Mouse (Mus musculus) embryo, embryonic 9.5 days (tissue): ENCODE measurements around the gene Wfdc11.
"Not testable (repeated sequence)": the region's sequence is repeated elsewhere in the genome, so short reads cannot be mapped to it uniquely, and the experiment has no call there.

Source experiments
- DNase-seq: peaks from one replicate; pipeline ENCODE4 v3.0.0-alpha.2; 2017; ENCODE audit errors: extremely low spot score

The Wfdc11 gene

DNA sequence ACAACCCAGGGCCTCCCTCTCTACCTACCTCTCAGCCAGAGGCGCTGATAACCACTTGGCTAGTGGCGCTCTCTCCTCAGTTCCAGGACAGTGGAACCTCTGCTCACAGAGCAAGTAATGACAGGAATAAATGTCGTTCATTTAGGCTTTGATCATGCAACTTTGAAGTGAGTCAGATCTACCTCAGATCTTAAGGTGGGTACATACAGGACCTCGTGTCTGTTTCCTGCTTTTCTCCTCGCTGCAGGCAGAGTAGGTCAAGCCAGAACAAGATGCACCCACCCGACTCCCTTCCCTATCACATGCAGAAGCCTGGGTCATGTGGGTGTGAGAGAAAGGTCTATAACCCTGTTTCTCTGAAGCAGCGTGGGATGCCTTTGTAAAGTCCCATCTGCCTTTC is at the start of gene Wfdc11:
Wfdc11 (minus strand) TSS at position 101 of the 400 bp plus-strand sequence.
- DNase-seq = no peak

DNA sequence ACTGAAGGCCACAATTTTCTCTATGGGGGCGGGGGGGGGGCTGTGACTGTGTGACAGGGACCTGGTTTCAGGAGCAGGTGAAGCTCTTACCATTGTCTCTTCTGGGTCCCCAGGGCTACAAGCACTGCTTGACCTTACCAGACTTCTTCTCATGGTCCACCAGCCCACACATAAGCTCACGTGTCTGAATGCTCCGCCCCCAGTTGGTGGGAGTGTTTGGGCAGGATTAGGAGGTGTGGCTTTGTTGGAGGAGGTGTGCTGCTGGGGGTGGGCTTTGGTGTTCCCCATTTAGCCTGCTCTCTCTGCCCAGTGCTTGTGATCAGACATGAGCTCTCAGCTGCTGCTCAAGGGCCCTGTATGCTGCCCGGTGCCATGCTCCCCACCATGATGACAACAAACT is 49.4 kb upstream of the Wfdc11 start:
- no peak for DNase-seq

DNA sequence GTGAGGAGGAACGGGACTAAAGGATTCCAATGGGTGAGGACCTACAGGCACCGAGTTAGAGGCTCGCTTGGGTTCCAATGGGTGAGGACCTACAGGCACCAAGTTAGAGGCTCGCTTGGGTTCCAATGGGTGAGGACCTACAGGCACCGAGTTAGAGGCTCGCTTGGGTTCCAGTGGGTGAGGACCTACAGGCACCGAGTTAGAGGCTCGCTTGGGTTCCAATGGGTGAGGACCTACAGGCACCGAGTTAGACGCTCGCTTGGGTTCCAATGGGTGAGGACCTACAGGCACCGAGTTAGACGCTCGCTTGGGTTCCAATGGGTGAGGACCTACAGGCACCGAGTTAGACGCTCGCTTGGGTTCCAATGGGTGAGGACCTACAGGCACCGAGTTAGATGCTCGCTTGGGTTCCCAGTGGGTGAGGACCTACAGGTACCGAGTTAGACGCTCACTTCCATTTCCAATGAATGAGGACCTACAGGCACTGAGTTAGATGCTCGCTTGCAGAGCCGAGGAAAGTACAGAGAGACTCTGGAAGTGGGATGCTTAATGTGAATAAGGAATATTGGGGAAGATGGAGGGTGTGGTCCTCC is 42.4 kb upstream of the Wfdc11 start:
- not testable (repeated sequence) for DNase-seq

DNA sequence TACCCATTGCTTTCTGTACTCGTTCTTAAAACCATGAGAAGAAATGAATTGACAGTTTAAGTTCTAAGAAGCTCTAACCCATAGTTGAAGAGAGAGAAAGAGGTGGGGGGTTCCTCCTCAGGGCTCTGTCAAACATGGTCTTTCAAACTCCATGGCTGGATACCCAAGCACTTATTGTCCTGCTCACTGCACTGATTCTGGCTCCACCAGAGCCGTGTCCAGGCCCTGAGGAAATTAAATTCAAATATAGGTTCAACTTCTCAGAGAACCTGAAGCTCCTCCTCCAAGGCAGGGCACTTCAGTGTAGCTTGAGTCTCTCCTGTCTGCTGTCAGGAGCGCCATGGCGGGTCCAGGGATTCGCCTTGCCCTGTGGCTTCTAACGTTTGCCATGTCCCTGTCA is 41.1 kb upstream of the Wfdc11 start, which contains the start of gene Spint5:
Spint5 (plus strand) TSS at position 301 of the 400 bp plus-strand sequence.
- no peak for DNase-seq

DNA sequence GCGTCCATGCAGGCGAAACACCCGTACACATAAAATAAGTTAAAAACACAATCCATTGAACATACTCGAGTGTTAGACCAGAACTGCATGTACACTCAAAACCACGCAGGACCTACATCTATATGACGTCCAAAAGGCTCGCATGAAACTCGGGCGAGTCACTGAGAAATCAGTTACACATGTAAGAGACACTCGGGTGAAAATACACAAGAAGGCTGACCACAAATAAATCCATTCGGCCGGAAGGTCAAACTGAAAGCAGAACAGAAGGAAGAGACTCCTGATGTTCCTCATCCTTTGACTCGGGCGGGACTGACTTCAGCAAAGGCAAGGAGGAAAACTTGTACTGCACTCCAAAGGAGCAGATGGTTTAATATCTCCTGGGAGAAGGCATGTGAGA is 32.1 kb upstream of the Wfdc11 start:
- DNase-seq = no peak

DNA sequence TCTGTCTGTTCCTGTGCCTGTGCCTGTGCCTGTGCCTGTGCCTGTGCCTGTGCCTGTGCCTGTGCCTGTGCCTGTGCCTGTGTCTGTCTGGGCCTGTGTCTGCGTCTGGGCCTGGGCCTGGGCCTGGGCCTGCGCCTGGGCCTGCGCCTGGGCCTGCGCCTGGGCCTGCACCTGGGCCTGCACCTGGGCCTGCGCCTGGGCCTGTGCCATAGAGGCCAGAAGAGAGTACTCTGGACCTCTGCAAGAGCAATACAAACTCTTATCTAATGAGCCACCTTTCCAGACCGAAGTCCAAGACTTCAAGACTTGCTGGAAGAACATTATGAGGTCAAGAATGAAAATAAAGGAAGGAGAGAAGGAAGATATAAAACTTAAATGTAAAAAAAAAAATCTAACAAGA is 31.4 kb upstream of the Wfdc11 start:
- DNase-seq = no peak

DNA sequence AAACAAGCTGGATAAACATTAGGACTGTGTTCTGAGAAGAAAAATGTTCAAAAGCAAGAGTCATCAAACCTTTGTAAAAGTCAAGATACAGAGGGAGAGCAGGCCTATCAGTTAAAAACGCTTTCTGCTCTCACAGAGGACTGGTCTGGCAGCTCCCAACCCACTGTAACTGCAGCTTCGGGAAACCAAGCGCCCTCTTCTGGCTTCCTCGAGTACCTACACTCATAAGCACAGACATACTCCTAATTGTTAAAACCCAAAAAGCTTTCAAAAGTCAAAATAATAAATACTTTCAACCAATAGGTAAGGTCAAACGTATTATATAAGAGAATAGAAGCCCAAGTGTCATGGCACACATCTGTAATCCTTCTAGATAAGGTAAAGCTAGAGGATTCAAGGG is 30.3 kb upstream of the Wfdc11 start:
- DNase-seq = no peak

DNA sequence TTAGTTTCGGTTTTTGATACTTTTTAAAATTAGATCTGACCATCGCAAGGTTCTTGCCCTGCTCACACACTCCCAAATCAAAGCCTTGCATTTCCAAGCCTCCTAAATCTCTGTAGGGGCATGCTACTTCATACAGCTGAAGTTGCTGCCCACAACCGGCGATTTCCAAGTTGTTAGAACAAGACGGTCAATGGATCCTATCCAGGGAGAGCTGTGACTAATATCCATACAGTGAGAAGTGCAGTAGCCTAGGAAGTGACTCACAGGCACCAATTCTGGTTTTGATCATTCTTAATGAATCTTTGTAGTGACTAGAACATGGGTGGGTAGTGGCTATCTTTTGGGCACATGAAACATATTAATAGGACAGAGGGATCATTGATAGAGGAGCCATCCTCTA is 27.9 kb upstream of the Wfdc11 start:
- DNase-seq = no peak

DNA sequence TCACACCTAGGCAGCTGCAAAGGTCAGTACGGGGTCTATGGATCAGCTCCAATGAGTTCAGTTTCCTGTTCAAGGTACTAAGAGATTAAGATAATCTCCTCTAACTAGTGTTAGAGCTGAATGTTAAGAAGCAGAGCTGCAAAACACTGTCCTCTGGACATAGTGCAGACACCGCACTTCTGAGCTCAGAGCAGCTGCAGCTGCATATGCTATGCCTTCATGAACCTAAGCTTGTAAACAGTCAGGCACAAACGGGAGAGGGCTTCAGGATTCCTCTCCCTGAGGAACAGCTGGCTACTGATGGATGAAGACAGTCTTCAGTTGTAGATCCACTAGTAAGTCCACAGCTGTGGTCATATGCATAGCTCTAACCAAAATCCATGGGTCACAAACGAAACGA is 27.1 kb upstream of the Wfdc11 start:
- DNase-seq = no peak

DNA sequence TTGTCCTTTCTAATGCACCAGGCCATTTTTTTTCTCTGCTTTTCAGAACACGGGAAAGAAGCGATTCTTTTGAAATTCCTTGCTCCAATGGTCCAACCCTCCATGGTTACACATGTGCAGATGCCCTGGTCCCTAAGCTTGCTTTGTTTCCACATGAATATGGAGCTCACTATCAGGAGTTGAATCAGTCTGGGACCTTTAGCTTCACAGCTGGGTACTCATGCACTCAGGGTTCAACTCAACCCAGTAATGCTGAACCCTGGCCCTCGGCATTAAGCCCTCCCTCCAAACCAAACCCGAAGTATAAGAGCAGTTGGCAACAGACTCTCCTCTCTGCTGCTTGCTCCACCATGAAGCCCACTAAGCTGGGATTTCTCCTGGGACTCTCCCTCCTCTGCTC is 24.3 kb upstream of the Wfdc11 start, which contains the start of gene Spint4:
Spint4 (plus strand) TSS at position 301 of the 400 bp plus-strand sequence.
- no peak for DNase-seq

DNA sequence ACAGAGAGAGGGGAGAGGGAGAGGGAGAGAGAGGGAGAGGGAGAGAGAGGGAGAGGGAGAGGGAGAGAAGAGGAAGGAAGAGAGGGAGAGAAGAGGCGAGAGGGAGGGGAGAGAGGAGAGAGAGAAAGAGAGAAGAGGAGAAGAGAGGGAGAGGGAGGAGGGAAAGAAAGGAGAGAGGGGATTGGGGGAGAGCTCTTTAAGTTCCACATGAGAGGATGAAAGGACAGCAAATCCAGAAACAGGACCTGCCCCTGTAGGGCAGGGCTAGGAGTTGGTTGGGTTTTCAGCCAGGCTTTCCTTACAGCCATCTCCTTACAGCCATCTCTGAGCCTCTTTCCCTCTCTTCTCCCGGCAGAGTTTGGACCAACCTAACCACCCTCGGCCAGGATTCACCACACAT is 10.9 kb upstream of the Wfdc11 start, which contains the start of gene Wfdc13:
Wfdc13 (plus strand) TSS at position 301 of the 400 bp plus-strand sequence.
- no peak for DNase-seq

DNA sequence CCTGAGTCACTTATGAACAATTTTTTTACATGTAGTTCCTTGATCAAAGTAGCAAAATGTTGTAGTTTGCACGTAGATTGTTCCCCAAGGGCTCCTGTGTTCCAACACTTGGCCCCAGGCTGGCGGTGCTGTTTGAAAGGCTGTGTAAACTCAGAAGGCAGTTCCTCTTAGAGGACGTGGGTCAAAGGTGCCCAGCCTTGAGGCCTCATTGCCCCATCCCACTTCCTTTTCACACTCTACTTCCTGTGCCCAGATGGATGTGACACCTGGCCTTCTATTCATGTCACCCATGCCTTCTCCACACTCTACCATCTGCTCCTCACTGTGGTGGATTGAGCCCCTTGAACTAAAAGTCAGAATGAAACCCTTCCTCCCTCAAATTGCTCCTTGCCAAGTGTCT is 6.0 kb upstream of the Wfdc11 start:
- DNase-seq = peak; percentile 24

DNA sequence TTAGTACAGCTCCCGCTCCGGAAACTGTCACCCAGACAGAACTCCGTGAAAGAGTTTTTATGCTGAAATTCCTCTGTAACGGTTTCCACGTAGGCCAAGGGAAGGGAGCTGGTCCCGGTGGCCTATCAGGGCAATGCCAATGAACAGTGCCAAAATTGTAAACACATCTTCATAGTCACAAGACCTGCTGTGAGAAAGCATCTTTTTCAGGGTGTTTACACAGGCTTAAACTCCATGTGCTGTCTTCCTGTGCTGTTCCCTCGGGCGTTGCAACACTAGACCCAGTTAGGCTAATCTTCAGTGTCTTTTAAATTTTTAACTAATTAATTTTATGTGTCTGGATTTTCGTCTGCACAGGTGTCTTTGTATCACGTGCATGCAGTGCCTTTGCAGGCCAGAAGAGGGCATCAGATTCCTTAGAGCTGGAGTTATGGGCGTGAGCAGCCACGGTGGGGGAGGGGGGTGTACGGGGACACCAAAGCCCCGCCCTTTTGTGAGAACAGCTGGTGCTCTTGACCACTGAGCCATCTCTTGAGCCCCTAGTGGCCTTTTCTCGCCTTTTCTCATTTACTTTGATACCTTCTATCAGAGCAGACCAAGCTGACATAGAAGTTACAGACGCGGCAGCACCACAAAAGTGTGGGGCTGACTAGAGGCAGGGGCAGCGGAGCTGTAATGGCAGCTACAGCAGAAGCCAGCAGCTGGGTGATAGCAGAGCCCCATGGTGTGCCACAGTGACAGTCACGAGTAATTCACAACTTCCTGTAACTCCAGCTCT is 5.2 kb upstream of the Wfdc11 start:
- peak; percentile 81 for DNase-seq

DNA sequence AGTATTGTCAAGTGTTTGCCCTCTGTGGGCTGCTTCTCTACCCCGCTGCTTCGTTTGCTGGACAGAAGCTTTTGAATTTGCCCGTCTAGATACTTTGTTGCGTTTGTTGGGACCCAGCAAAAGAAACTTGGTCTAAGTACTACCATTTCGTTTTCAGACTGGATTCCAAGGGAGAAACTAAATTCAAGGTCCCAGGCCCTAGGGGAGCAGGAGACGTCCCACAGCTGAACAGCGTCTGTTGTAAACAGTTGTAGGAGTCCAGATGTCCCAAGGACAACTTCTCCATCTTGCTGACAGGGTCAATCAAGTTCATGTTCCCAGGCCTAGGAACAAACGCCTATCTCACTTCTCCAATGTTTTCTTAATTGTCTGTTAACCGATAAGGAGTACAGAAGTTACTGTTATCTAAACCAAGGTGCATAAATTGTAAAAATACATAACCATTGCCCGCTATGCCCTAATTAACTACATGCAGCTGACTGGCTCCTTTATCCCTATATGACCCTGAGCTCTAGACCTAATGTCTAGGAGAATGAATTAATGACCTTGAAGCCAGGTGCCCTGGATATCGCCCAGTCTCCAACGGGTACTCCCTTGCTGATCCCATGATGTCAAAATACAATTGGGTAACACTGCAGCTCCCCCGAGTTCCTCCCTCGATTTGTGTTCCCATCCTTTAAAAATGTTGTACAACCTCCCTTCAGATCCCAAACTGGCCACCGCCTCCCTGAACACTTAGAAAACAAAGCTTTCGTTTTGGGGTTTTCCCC is 3.2 kb upstream of the Wfdc11 start:
- DNase-seq = no peak

DNA sequence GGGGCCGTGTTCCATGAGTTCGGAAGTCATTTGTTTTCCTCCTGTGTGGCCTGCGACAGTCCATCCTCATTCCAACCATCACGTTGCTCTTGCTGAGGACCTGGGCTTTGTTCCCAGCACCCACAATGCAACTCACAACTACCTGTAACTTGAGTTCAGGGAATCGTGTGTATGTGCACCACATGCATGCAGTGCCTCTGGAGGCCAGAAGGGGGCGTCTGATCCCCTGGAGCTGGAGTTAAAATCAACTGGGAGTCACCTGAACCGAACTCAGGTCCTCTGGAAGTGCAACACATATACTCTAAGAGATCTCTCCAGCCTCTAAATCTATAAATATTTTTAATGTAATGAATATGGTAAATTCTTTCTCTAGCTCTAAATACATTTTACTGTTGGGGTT is 2.2 kb upstream of the Wfdc11 start:
- no peak for DNase-seq

DNA sequence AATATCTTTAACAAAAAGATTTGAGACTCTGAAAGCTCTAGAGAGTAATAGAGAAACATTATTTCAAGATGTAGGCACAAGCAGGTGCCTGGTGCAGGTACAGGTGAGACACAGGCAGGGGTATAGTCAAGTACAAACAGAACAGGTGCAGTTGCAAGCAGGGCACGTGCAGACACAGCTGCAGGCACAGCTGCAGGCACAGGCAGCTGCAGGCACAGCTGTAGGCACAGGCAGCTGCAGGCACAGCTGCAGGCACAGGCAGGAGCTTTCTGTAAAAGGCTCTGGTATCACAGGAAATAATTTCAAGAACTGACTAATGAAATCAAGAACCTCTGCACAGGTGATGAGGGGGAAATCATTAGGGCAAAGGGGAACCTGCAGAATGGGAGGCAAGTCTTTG is 2.9 kb downstream of the Wfdc11 start:
- no peak for DNase-seq

DNA sequence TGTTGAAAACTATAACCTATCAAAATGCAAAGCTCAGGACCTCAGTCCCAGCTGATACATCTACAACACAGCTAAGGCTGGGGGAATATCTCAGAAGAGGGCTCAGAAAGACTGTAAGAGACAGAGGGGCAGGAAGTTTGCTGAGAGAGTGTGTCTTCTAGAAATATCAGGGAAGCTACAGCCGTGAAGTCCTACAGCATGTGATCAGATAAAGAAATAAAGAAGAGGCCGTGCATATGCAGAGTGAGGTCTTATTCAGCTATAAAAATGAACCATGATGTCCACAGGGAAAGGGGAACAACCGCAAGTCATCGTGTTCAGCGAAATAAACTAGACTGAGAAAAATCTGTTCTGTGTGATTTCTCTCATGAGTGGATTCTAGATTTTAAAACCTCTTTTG is 3.6 kb downstream of the Wfdc11 start:
- DNase-seq = no peak

DNA sequence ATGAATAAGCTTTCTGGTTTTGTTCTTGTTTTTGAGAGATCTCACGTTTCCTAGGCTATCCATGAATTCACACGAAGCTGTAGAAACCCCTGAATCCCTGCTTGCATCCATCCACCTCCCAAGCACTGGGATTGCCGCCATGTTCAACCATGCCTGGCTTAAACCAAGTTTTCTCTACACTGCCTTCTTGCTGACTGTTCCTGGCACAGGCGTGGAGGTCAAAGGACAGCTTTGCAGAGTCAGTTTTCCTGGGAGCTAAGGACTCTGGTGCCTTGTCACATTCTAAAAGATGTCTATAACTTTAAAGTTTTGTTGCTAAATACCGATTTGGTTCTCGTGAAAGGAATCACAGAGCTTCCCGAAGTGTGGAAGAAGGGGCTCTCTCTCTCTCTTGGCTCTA is 9.0 kb downstream of the Wfdc11 start:
- DNase-seq = no peak

DNA sequence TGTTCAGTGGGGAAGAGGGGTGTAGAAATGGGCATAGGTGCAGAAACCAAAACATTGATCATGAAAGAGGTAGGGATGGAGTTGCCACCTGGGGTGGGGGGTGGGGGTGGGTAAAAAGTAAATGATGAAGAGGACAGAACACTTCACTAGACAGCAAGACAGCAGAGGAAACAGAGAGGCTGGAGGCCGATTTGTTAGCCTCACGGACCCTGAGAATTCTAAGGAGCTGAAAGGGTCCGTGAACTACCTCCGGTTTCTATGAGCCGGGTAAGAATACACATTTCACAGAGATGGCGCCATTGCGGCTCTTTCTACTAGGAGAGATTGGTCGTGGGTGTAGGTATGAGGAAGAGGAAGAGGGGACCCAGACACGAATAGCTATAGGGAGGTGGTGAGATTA is 17.4 kb downstream of the Wfdc11 start, which contains the start of gene Wfdc9:
Wfdc9 (minus strand) TSS at position 101 of the 400 bp plus-strand sequence.
- DNase-seq = no peak

DNA sequence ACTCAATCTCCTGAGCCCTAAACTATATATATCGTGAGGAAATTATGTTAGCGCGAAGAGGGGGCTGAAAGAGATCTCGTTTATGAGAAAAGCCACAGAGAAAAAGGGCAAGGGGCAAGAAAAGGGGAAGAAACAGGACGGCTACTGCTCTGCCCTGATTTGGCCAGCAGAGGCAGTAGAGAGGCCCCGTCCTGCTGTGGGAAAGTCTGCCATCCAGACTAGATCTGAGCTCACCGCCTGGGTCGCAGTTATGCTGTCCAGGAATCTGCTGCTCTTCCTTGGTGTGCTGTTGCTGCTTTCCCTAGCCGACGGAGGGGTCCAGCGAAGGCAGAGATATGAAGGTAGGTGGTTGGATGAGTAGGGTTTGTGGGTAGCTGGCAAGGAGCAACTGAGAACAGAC is 18.0 kb downstream of the Wfdc11 start, which contains the start of gene Wfdc10:
Wfdc10 (plus strand) TSS at position 189 of the 400 bp plus-strand sequence.
- DNase-seq = peak; percentile 61

DNA sequence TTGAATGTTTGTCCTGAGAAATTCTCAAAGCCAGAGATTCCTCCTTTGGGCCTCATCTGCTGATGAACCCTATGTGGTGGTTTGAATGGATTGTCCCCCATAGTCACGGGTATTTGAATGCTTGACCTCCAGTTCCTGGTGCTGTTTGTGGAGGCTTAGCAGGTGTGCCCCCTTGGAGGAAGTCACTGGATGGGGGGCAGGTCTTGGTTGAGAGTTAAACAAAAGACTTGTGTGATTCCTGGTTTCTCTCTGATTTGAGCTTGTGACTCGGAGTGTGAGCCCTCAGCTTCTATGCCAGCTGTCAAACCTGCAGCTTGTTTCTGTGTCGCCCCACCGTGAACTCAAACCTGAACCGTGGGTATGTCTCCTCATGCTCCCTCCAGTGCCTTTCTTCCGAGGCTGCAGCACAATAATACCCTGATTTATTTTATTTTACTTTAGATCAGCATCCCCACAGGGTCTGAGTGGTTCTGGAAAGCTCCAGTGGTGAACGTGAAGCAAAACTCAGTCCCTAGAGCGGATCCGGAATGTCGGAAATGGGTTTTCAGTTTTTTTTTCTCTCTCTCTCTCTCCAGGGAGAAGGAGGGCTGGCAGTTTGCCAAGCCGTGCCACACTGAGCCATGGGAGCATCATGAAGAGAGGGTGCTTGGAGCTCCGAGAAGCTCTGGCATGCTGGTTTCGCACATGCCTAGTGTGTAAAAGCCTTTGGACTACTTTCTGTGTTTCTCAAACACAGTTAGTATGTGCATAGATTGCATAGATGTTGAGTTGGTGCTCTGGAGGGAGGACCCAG is 31.8 kb downstream of the Wfdc11 start:
- no peak for DNase-seq

DNA sequence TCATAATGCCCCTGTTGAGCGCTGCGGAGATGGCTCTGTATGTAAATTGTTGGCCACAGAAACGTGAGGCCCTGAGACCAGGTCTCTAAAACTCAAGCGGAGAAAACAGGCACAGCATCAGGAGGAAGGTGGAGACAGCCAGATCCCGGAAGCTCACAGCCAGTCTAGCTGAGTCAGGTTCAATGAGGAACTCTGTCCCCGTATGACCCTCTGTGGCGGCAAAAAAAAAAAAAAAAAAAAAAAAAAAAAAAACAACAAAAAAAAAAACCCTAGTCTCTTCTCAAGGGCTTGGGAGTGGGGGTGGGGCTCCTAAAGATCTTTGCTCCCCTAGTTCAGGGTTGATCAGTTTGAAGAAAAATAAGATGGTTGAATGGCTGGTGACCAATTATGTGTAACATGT is 32.8 kb downstream of the Wfdc11 start:
- DNase-seq = no peak
